25 mouse cellular contexts compared by ENCODE assay signal in genomic region chr17:27652046-27652790, GRCm38 (mm10). TPM values are rescaled to one million over a fixed set of nuclear protein-coding genes. Genes with fewer than 3 reads are reported as not detected.
DNase-seq lines count a peak whose midpoint lies in the region; ATAC-seq and TF ChIP-seq lines count a peak whose summit lies in the region.
"Had no signal": no experiment of that assay in that cellular context is flagged by ENCODE, and none has a peak within 500 bp of the region (broad histone marks: within the 10 kb centered on the region; RNA-seq: fewer than 3 reads in every experiment).

No protein-coding gene starts in this region.

- no peak for ATAC-seq in liver, embryonic 14.5 days (ENCODE audit: insufficient read depth)
- ATAC-seq in liver, postnatal 0 days = no peak
- peak; percentile 41 for ATAC-seq in inflammation-experienced regulatory T-cells, adult 6 months
- ATAC-seq: forebrain, embryonic 15.5 days; intestine, embryonic 15.5 days; lung, postnatal 0 days; midbrain, embryonic 16.5 days had no signal

- peak; percentile 4; the same call in 1 of the 2 replicates for TF ChIP-seq CTCF in liver, embryonic 14.5 days (IDR thresholded peaks at IDR 0.05; ENCODE audit: low read depth)
- no peak for TF ChIP-seq CTCF in liver, postnatal 0 days (IDR thresholded peaks at IDR 0.05; ENCODE audit: low read depth)

- no peak overlapping the region for H3K4me2 ChIP-seq in liver, embryonic 14.5 days (ENCODE audit: low read depth)
- H3K4me2 ChIP-seq in liver, postnatal 0 days (ENCODE audit: low read depth, low read length) = no peak overlapping the region
- H3K4me2 ChIP-seq: forebrain, embryonic 15.5 days; intestine, embryonic 15.5 days; liver, embryonic 15.5 days had no signal

- H3K36me3 ChIP-seq in liver, embryonic 14.5 days (replicated peaks; ENCODE audit: control insufficient read depth, insufficient read depth, low read depth) = no peaks in the 10 kb centered on the region
- H3K36me3 ChIP-seq in liver, postnatal 0 days (replicated peaks; ENCODE audit: insufficient read depth, low read length) = no peaks in the 10 kb centered on the region
- H3K36me3 ChIP-seq: forebrain, embryonic 15.5 days; intestine, embryonic 15.5 days; liver, embryonic 15.5 days had no signal

- peaks cover 31% of the 10 kb centered on the region for H3K27me3 ChIP-seq in liver, embryonic 14.5 days (ENCODE audit: control insufficient read depth, insufficient read depth, low read length)
- H3K27me3 ChIP-seq in liver, postnatal 0 days (ENCODE audit: insufficient read depth, low read length) = peaks cover 31% of the 10 kb centered on the region
- H3K27me3 ChIP-seq: forebrain, embryonic 15.5 days had no signal

- 56% methylated on average over 23 of the region's 23 CpGs for WGBS in liver, embryonic 14.5 days (ENCODE audit: insufficient replicate concordance)
- WGBS in liver, postnatal 0 days (ENCODE audit: insufficient replicate concordance) = 59% methylated on average over 23 of the region's 23 CpGs

- no peak for DNase-seq in liver, embryonic 14.5 days (ENCODE audit: low read depth in 3 of 3, low spot score in 3 of 3)
- DNase-seq in liver, postnatal 0 days = no peak
- DNase-seq in R1 (ENCODE audit: low read depth, low spot score) = peak; percentile 65
- DNase-seq in thymus, postnatal 25 days = peak; percentile 55
- DNase-seq in adrenal gland, postnatal 36 days = no peak
- DNase-seq in lung, postnatal 10 days = no peak
- no peak for DNase-seq in kidney, postnatal 4 days
- DNase-seq: adrenal gland, adult 2 months; cerebellum, postnatal 10 days; gastrocnemius, postnatal 36 days; right cerebral cortex, postnatal 4 days had no signal

- no peaks in the 10 kb centered on the region for H3K9me3 ChIP-seq in liver, embryonic 14.5 days (ENCODE audit: control insufficient read depth, low read length)
- no peaks in the 10 kb centered on the region for H3K9me3 ChIP-seq in liver, postnatal 0 days (ENCODE audit: low read length)
- H3K9me3 ChIP-seq: forebrain, embryonic 15.5 days; intestine, embryonic 15.5 days; liver, embryonic 15.5 days had no signal

- H3K9ac ChIP-seq in liver, embryonic 14.5 days (replicated peaks) = no peak overlapping the region
- no peak overlapping the region for H3K9ac ChIP-seq in liver, postnatal 0 days (replicated peaks)
- H3K9ac ChIP-seq: forebrain, embryonic 15.5 days; intestine, embryonic 15.5 days; liver, embryonic 15.5 days had no signal

- no peak overlapping the region for H3K27ac ChIP-seq in liver, embryonic 14.5 days
- no peak overlapping the region for H3K27ac ChIP-seq in liver, postnatal 0 days (ENCODE audit: low read depth)
- H3K27ac ChIP-seq: forebrain, embryonic 15.5 days; intestine, embryonic 15.5 days; liver, embryonic 15.5 days had no signal

- H3K4me1 ChIP-seq in liver, embryonic 14.5 days (replicated peaks; ENCODE audit: control insufficient read depth in 2 of 2, insufficient read depth in 2 of 2, low read length in 1 of 2) = peaks cover 0 to 6% of the 10 kb centered on the region in 2 experiments; a peak in 2 of 4 replicates
- H3K4me1 ChIP-seq in liver, postnatal 0 days (ENCODE audit: insufficient read depth) = peaks cover 7% of the 10 kb centered on the region

- H3K4me3 ChIP-seq in liver, embryonic 14.5 days (ENCODE audit: insufficient read depth in 1 of 2, low read depth in 2 of 2, low read length in 2 of 2) = no peak overlapping the region
- no peak overlapping the region for H3K4me3 ChIP-seq in liver, postnatal 0 days (ENCODE audit: low read depth, low read length)
- H3K4me3 ChIP-seq: forebrain, embryonic 15.5 days; intestine, embryonic 15.5 days; liver, embryonic 15.5 days had no signal

- TF ChIP-seq EP300 in liver, embryonic 14.5 days (IDR thresholded peaks at IDR 0.05; ENCODE audit: low read depth) = no peak
- no peak for TF ChIP-seq EP300 in liver, postnatal 0 days (IDR thresholded peaks at IDR 0.05; ENCODE audit: low read depth)

RNA-seq across cellular contexts. Expression of gene Pacsin1, which starts 3.1 kb away (rescaled TPM):
- polyA plus RNA-seq in liver, embryonic 14.5 days (2012; rRNA removed) = 0.03 and 0.08 TPM in 2 replicates
- 0.14 TPM in 1 of 2 replicates, not detected in the other for polyA plus RNA-seq in liver, embryonic 14.5 days (2014; fragmentation: Nextera tagmentation; extraction: Ambion mirVana)
- 0.27 and 0.29 TPM in 2 replicates for polyA plus RNA-seq in liver, postnatal 0 days (2015; fragmentation: Nextera tagmentation; extraction: Ambion mirVana)
- polyA plus RNA-seq in inflammation-experienced regulatory T-cells, adult 6 months (2017; shearing (Covaris generic)) = 10 to 100 TPM; 12.2 to 49.0 (median 34.4) TPM
- 1 to 10 TPM; 2.5 to 3.5 TPM for total RNA-seq in adrenal gland, postnatal 36 days (2021)
- total RNA-seq: hematopoietic stem cell, adult 5-6 weeks; megakaryocyte-erythroid progenitor cell, adult 5-6 weeks had no signal

RNA-seq across cellular contexts. Expression of gene Rps10, which starts 15.7 kb away (rescaled TPM):
- 1,128 and 1,708 TPM in 2 replicates for polyA plus RNA-seq in liver, embryonic 14.5 days (2012; rRNA removed)
- polyA plus RNA-seq in liver, embryonic 14.5 days (2014; fragmentation: Nextera tagmentation; extraction: Ambion mirVana) = 697 and 712 TPM in 2 replicates
- polyA plus RNA-seq in liver, postnatal 0 days (2015; fragmentation: Nextera tagmentation; extraction: Ambion mirVana) = 523 and 535 TPM in 2 replicates
- 1,000 to 10,000 TPM; 1,299 to 2,086 (median 1,613) TPM for polyA plus RNA-seq in inflammation-experienced regulatory T-cells, adult 6 months (2017; shearing (Covaris generic))
- total RNA-seq in adrenal gland, postnatal 36 days (2021) = 1,000 to 10,000 TPM in 1 of 2 experiments, 100 to 1,000 TPM in 1; 945 to 1,005 TPM

RNA-seq across cellular contexts. Expression of gene RPS10-NUDT3, which starts 17.2 kb away (rescaled TPM):
- not detected in 2 replicates for polyA plus RNA-seq in liver, embryonic 14.5 days (2012; rRNA removed)
- not detected in 2 replicates for polyA plus RNA-seq in liver, embryonic 14.5 days (2014; fragmentation: Nextera tagmentation; extraction: Ambion mirVana)
- polyA plus RNA-seq in liver, postnatal 0 days (2015; fragmentation: Nextera tagmentation; extraction: Ambion mirVana) = not detected in 2 replicates
- polyA plus RNA-seq in inflammation-experienced regulatory T-cells, adult 6 months (2017; shearing (Covaris generic)) = not detected
- total RNA-seq in adrenal gland, postnatal 36 days (2021) = not detected
- total RNA-seq: adrenal gland, adult 2 months; ES-E14; gastrocnemius, postnatal 36 days; hematopoietic stem cell, adult 5-6 weeks; megakaryocyte-erythroid progenitor cell, adult 5-6 weeks had no signal
- polyA plus RNA-seq: adrenal gland, adult 2 months; brain, embryonic 14.5 days; embryonic facial prominence, embryonic 14.5 days; forebrain, embryonic 15.5 days; heart, embryonic 16.5 days; intestine, embryonic 15.5 days; kidney, embryonic 14.5 days; liver, embryonic 15.5 days; lung, postnatal 0 days; midbrain, embryonic 16.5 days; testis, adult 2 months had no signal

RNA-seq across cellular contexts. Expression of gene Nudt3, which starts 28.9 kb away (rescaled TPM):
- 15.3 and 20.9 TPM in 2 replicates for polyA plus RNA-seq in liver, embryonic 14.5 days (2012; rRNA removed)
- polyA plus RNA-seq in liver, embryonic 14.5 days (2014; fragmentation: Nextera tagmentation; extraction: Ambion mirVana) = 10.3 and 10.7 TPM in 2 replicates
- 17.9 and 20.2 TPM in 2 replicates for polyA plus RNA-seq in liver, postnatal 0 days (2015; fragmentation: Nextera tagmentation; extraction: Ambion mirVana)
- polyA plus RNA-seq in inflammation-experienced regulatory T-cells, adult 6 months (2017; shearing (Covaris generic)) = 10 to 100 TPM; 28.1 to 42.5 (median 32.0) TPM
- total RNA-seq in adrenal gland, postnatal 36 days (2021) = 100 to 1,000 TPM; 191 to 211 TPM

Comparison
In these comparisons a context has a peak if more than half of its experiments do, and no peak if none do; other contexts are left out.
1. DNase-seq: peak in R1 (single experiment) and thymus, postnatal 25 days (single experiment); none in liver, embryonic 14.5 days (0 of 3), liver, postnatal 0 days (single experiment), adrenal gland, postnatal 36 days (0 of 2), lung, postnatal 10 days (single experiment) and kidney, postnatal 4 days (0 of 2).
2. RNA of gene Pacsin1, which starts 3.1 kb away (polyA plus RNA-seq): 12.2 to 49.0 TPM in inflammation-experienced regulatory T-cells, adult 6 months; 0.27 to 0.29 TPM in liver, postnatal 0 days and 0.03 to 0.14 TPM in liver, embryonic 14.5 days; every median in the first group is over 10 times any median in the second.